Mouse (Mus musculus) heart, adult 18-20 months (tissue): ENCODE measurements around the gene Olfr1383. TPM values are rescaled to one million over a fixed set of nuclear protein-coding genes. Genes with fewer than 3 reads are reported as not detected.
"Not testable (repeated sequence)": the region's sequence is repeated elsewhere in the genome, so short reads cannot be mapped to it uniquely, and the experiment has no call there.

Source experiments
- DNase-seq, 2 experiments: peaks; one replicate each; pipeline ENCODE4 v3.0.0; 2021 to 2022; ENCODE audit warnings: mixed read lengths in 1 of 2
- long read RNA-seq, 2 experiments: library from polyadenylated mRNA; stranded (forward); transcript quantifications; one replicate each; pipeline ENCODE4 v2.0.0; 2021
- total RNA-seq, 2 experiments: library from RNA; stranded (reverse); gene quantifications; 2 replicates each; pipeline ENCODE4 v1.2.3; 2021

Olfr1383 gene
- under 1 TPM; 0.50 to 0.75 TPM for total RNA-seq
- long read RNA-seq, experiment 1: 0 reads
- long read RNA-seq, experiment 2: 0 reads

- no peak for DNase-seq
These were observed at the start of gene Olfr1383 for GRCm38 (mm10) chr11:49519348-49519747. Gene Olfr1383 (plus strand): TSS chr11:49519648.

DNA sequence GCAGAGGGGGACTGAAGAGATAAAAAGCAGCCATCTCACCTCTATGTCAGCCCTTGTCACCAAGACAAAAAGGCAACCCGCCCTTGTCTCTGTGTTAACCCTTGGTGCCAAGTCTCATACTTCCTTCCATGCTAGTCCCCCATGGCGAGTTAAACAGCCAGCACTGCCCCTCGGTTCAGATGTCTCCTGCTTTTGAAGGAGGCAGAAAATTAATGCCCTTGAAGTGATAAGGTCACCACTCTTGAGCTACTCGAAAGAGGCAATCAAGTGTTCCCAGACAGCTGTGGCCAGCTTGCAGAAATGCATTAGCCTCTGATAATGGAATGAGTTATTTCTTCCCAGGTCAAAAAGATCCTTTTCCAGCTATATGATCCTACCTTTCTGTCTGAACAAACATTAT lies 33.5 kb upstream of the Olfr1383 start:
- DNase-seq: no peak

DNA sequence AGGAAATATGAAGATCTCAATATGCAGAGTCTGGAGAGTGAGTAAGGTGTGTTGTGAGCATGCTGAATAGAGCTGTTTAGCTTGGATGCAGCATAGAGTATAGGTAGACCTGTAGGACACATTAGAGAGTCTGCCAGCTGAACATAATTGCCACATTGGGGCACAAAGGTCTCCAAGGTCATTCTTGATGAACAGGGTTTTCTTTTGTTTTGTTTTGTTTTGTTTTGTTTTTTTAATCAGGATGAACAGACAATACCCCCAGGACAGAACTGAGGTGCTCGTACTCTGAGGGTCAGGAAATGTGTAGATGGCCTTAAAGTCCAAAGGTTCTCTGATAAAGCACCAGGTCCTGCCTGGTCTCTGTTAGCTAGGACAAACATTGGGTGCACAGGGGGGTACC lies 30.7 kb upstream of the Olfr1383 start, which contains the start of gene Olfr1385:
Gene Olfr1385 (plus strand): TSS at position 301 of the 400 bp plus-strand sequence.
- not testable (repeated sequence) for DNase-seq

DNA sequence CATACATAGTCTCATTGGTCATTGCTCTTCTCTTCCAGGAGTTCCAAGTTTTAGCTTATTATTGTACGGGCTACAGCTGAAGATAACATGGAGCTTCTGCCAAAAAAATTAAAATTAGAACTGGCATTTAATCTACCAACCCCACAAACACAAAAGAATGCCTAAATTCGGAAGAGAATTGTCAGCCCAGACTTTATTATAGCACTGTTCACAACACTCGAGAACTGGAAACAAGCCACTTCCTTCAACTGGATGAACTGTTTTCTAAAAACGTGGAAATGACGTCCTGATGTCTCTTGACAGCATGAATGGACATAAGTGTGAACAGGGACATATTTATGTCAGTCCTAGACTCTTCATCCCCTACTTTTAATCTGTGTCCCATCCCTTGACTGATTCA lies 1.4 kb upstream of the Olfr1383 start:
- no peak for DNase-seq

DNA sequence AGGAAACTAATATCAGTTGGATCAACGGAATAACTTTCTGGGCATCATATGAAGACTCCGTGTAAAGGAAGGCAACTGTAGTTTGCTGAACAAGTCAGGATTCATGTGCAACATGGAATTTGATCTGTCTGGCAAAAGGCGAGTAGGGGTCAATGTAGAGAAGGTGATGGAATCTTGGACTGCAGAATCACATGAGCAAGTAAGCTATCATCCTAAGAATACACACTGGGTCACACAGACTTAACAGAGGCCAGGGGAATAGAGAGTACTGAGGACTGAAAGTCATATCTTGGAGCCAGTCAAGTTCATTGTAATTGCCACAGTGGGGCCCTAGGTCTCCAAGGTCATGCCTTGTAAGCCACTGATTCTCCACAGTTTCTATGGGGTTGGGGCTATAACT lies 8.5 kb downstream of the Olfr1383 start, which contains the start of gene Olfr1382:
Gene Olfr1382 (plus strand): TSS at position 301 of the 400 bp plus-strand sequence.
- DNase-seq: no peak

DNA sequence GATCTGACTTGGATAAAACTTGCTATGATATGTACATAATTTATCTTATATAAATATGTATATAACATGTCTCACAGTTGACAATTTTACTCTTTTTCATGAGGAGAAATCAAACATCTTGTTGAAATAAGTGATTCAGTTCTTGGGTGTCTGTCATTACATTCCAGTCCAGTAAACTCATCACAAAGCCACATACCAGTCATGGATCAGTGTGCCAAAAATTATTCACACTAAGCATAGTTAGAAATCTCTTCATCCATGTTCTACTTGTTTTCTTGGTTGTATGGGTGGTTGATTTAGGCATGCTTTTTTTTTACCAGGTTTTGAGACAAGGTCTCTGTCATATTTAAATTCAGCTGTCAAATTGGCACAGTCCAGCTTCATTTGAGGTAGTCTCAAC lies 13.3 kb downstream of the Olfr1383 start:
- no peak for DNase-seq

DNA sequence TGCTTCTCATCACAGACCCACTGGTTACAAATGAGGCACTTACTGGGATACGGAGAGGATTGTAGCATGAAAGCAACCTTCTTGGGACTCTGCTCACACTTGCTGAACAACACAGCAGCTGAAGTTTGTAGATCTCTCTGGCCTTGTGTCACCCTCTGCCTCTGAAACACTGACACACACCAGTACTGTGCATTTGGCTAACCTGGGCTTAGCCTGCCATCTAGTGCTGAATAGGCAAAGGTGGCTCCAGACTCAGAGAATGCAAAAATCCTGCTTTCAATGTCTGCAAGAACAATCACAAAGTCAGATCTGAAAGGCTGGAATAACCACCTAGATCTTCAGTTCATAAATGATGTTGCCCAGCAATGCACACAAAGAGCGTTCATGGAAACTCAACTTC lies 17.2 kb downstream of the Olfr1383 start:
- peak; percentile 1 to 10 for DNase-seq

- not testable (repeated sequence) for DNase-seq
These were observed 23.7 kb downstream of the Olfr1383 start, which contains the start of gene Olfr1381 for GRCm38 (mm10) chr11:49543149-49543548. Gene Olfr1381 (plus strand): TSS chr11:49543449.

GRCm38 (mm10) chr11:49554033-49554432 lies 34.6 kb downstream of the Olfr1383 start:
- DNase-seq: not testable (repeated sequence)

DNA sequence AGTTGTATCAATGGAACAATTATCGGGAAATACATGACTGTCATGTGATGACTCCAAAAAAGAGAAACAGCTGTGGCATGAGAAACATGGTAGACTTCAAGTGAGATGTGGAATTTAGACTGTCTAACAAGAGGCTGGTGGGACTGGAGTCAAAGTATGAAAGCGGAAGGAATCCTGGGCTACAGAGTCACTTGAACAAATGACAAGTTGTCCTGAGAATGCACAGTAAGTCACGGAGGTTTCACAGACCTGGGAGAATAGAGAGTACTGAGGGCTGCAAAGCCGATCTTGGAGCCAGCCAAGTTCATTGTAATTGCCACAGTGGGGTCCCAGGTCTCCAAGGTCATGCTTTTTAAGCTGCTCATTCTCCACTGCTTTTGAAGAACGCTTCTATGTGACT lies 37.1 kb downstream of the Olfr1383 start, which contains the start of gene Olfr1380:
Gene Olfr1380 (plus strand): TSS at position 301 of the 400 bp plus-strand sequence.
- not testable (repeated sequence) for DNase-seq

GRCm38 (mm10) chr11:49575054-49575453 lies 55.6 kb downstream of the Olfr1383 start:
- DNase-seq: not testable (repeated sequence)

Other genes starting within 250 kb of the Olfr1383 start
- gene Olfr1393, start 241.3 kb upstream of the Olfr1383 start, total RNA-seq: under 1 TPM; 0.41 to 0.69 TPM
- gene Olfr1392, start 234.4 kb upstream of the Olfr1383 start, total RNA-seq: not detected
- gene Olfr10, start 214.9 kb upstream of the Olfr1383 start, total RNA-seq: not detected
- not detected for gene Olfr1391, start 196.9 kb upstream of the Olfr1383 start, total RNA-seq
- gene Olfr1390, start 184.5 kb upstream of the Olfr1383 start, total RNA-seq: not detected
- not detected for gene Olfr1389, start 96.6 kb upstream of the Olfr1383 start, total RNA-seq
- under 1 TPM; 0.15 TPM for gene Olfr1388, start 83.0 kb upstream of the Olfr1383 start, total RNA-seq
- not detected for gene Olfr1387, start 64.3 kb upstream of the Olfr1383 start, total RNA-seq
- not detected for gene Olfr1386, start 54.6 kb upstream of the Olfr1383 start, total RNA-seq
- not detected for gene Olfr1385, start 30.6 kb upstream of the Olfr1383 start, total RNA-seq
- not detected for gene Olfr1384, start 12.9 kb upstream of the Olfr1383 start, total RNA-seq
- not detected for gene Olfr1382, start 8.6 kb downstream of the Olfr1383 start, total RNA-seq
- not detected for gene Olfr1381, start 23.8 kb downstream of the Olfr1383 start, total RNA-seq
- not detected for gene Olfr1380, start 37.2 kb downstream of the Olfr1383 start, total RNA-seq
- 10 to 100 TPM; 11.0 TPM for gene Flt4, start 89.6 kb downstream of the Olfr1383 start, total RNA-seq
- gene Scgb3a1, start 144.0 kb downstream of the Olfr1383 start, total RNA-seq: 100 to 1,000 TPM in 1 of 2 experiments, not detected in 1; 127 TPM
- 10 to 100 TPM; 21.0 to 21.5 TPM for gene Cnot6, start 193.1 kb downstream of the Olfr1383 start, total RNA-seq